Mouse (Mus musculus) forebrain, embryonic 16.5 days (tissue): ENCODE data around the gene Fndc3a. TPM values are rescaled to one million over a fixed set of nuclear protein-coding genes. Genes with fewer than 3 reads are reported as not detected.

ENCODE experiments used
- ATAC-seq: fragments of 200-750 bp; cut with Nextera tagmentation; 2 replicates; pipeline ENCODE4 v1.8.0; 2017; ENCODE audit warnings: mild to moderate bottlenecking, moderate library complexity
- H3K27ac ChIP-seq: fragments of 300-500 bp; sonication (generic); 2 replicates; pipeline ENCODE4 v1.5.1; 2014; ENCODE audit warnings: low read length, control low read depth
- H3K27me3 ChIP-seq: fragments of 300-500 bp; sonication (generic); replicated peaks from 2 replicates; pipeline ENCODE4 v1.6.1; 2014; ENCODE audit warnings: low read length; ENCODE audit not compliant: control insufficient read depth, insufficient read depth
- H3K36me3 ChIP-seq: fragments of 300-500 bp; sonication (generic); 2 replicates; pipeline ENCODE4 v1.6.1; 2014; ENCODE audit not compliant: control insufficient read depth, insufficient read depth
- H3K4me1 ChIP-seq: fragments of 300-500 bp; sonication (generic); replicated peaks from 2 replicates; pipeline ENCODE4 v1.6.1; 2014; ENCODE audit warnings: low read length; ENCODE audit not compliant: control insufficient read depth, insufficient read depth
- H3K4me2 ChIP-seq: fragments of 300-500 bp; sonication (generic); 2 replicates; pipeline ENCODE4 v1.6.1; 2014; ENCODE audit warnings: mild to moderate bottlenecking, low read length, control low read depth
- H3K4me3 ChIP-seq: fragments of 300-500 bp; sonication (generic); replicated peaks from 2 replicates; pipeline ENCODE4 v1.5.1; 2014; ENCODE audit warnings: mild to moderate bottlenecking, low read length, control low read depth
- H3K9ac ChIP-seq: fragments of 300-500 bp; sonication (generic); replicated peaks from 2 replicates; pipeline ENCODE4 v1.6.1; 2014; ENCODE audit warnings: low read depth, low read length, control low read depth
- H3K9me3 ChIP-seq: fragments of 300-500 bp; sonication (generic); 2 replicates; pipeline ENCODE4 v1.6.1; 2016; ENCODE audit warnings: low read length; ENCODE audit not compliant: control insufficient read depth
- WGBS: fragments of 180-500 bp; shearing (Covaris S2); extraction: QIAGEN DNeasy Blood & Tissue Kit; methylation state at CpG from one replicate; pipeline ENCODE4 v1.1.7; 2014; 5-methylcytosine and 5-hydroxymethylcytosine counted together
- polyA plus RNA-seq: library from polyadenylated mRNA; unstranded; fragments of >200 nt; fragmentation: Nextera tagmentation; extraction: Ambion mirVana; gene quantifications from 2 replicates; pipeline ENCODE4 v1.2.1, GENCODE M21; 2015

The Fndc3a gene
- polyA plus RNA-seq, 1 experiment from 2014 or later = 39.4 TPM

- H3K9ac ChIP-seq = no peak overlapping the region
- H3K9me3 ChIP-seq = no peaks in the 10 kb centered on the region
- H3K4me2 ChIP-seq = no peak overlapping the region
- no peaks in the 10 kb centered on the region for H3K4me1 ChIP-seq
- H3K36me3 ChIP-seq = no peaks in the 10 kb centered on the region
- WGBS = 51% methylated on average over 3 of the region's 3 CpGs
- H3K27ac ChIP-seq = no peak overlapping the region
- H3K27me3 ChIP-seq = no peaks in the 10 kb centered on the region
- H3K4me3 ChIP-seq = no peak overlapping the region
- ATAC-seq = no peak
Measured at GRCm38 (mm10) chr14:72725865-72726264, 16.1 kb upstream of the Fndc3a start.

- WGBS = 84% methylated on average over 3 of the region's 3 CpGs
Measured at GRCm38 (mm10) chr14:72722274-72723053, 12.7 kb upstream of the Fndc3a start.

GRCm38 (mm10) chr14:72716175-72716574, 6.4 kb upstream of the Fndc3a start:
- 90% methylated on average over 4 of the region's 4 CpGs for WGBS

More at GRCm38 (mm10) chr14:72722274-72723053, 12.7 kb upstream of the Fndc3a start:
- no peaks in the 10 kb centered on the region for H3K27me3 ChIP-seq
- no peak overlapping the region for H3K4me2 ChIP-seq
- no peaks in the 10 kb centered on the region for H3K9me3 ChIP-seq
- no peak overlapping the region for H3K4me3 ChIP-seq
- ATAC-seq = no peak
- H3K27ac ChIP-seq = no peak overlapping the region
- H3K4me1 ChIP-seq = no peaks in the 10 kb centered on the region
- no peak overlapping the region for H3K9ac ChIP-seq
- no peaks in the 10 kb centered on the region for H3K36me3 ChIP-seq

GRCm38 (mm10) chr14:72711130-72711529, 1.3 kb upstream of the Fndc3a start:
- H3K27ac ChIP-seq = no peak overlapping the region
- ATAC-seq = no peak
- WGBS = 31% methylated on average over 4 of the region's 4 CpGs

More at GRCm38 (mm10) chr14:72716175-72716574, 6.4 kb upstream of the Fndc3a start:
- no peak overlapping the region for H3K27ac ChIP-seq
- no peaks in the 10 kb centered on the region for H3K36me3 ChIP-seq
- H3K4me2 ChIP-seq = no peak overlapping the region
- no peaks in the 10 kb centered on the region for H3K4me1 ChIP-seq
- no peak overlapping the region for H3K9ac ChIP-seq
- H3K27me3 ChIP-seq = peaks cover 7% of the 10 kb centered on the region
- H3K4me3 ChIP-seq = no peak overlapping the region
- no peaks in the 10 kb centered on the region for H3K9me3 ChIP-seq
- no peak for ATAC-seq

GRCm38 (mm10) chr14:72710341-72711027, 681 bp upstream of the Fndc3a start:
- peak; percentile 68 for ATAC-seq
- Histone ChIP-seq H3K27ac (peak overlapping the region; percentile 89), H3K4me3 (peak overlapping the region; percentile 90), H3K9me3 (no peaks in the 10 kb centered on the region), H3K27me3 (peaks cover 10% of the 10 kb centered on the region), H3K9ac (peak overlapping the region; percentile 94), H3K36me3 (no peaks in the 10 kb centered on the region), H3K4me1 (peaks cover 10% of the 10 kb centered on the region), H3K4me2 (peak overlapping the region; percentile 66)
- WGBS = under 1% methylated on average over 38 of the region's 38 CpGs

More at GRCm38 (mm10) chr14:72711130-72711529, 1.3 kb upstream of the Fndc3a start:
- no peaks in the 10 kb centered on the region for H3K9me3 ChIP-seq
- H3K36me3 ChIP-seq = no peaks in the 10 kb centered on the region
- H3K27me3 ChIP-seq = peaks cover 10% of the 10 kb centered on the region
- peaks cover 10% of the 10 kb centered on the region for H3K4me1 ChIP-seq
- peak overlapping the region; percentile 8; the same call in 1 of the 2 replicates for H3K4me2 ChIP-seq
- H3K9ac ChIP-seq = no peak overlapping the region
- no peak overlapping the region for H3K4me3 ChIP-seq

GRCm38 (mm10) chr14:72709091-72709709, 603 bp downstream of the Fndc3a start:
- under 1% methylated on average over 52 of the region's 70 CpGs for WGBS

GRCm38 (mm10) chr14:72708581-72708991, 1.2 kb downstream of the Fndc3a start:
- H3K27me3 ChIP-seq = peaks cover 10% of the 10 kb centered on the region
- no peak overlapping the region for H3K27ac ChIP-seq
- no peak for ATAC-seq
- H3K4me2 ChIP-seq = peak overlapping the region; percentile 66
- WGBS = 19% methylated on average over 11 of the region's 11 CpGs
- H3K4me1 ChIP-seq = peaks cover 10% of the 10 kb centered on the region
- H3K36me3 ChIP-seq = no peaks in the 10 kb centered on the region
- H3K9me3 ChIP-seq = no peaks in the 10 kb centered on the region
- peak overlapping the region; percentile 90 for H3K4me3 ChIP-seq
- H3K9ac ChIP-seq = no peak overlapping the region

More at GRCm38 (mm10) chr14:72709091-72709709, 603 bp downstream of the Fndc3a start:
- peak overlapping the region; percentile 89 for H3K27ac ChIP-seq
- H3K4me1 ChIP-seq = peaks cover 10% of the 10 kb centered on the region
- H3K4me2 ChIP-seq = peak overlapping the region; percentile 66
- peak overlapping the region; percentile 94 for H3K9ac ChIP-seq
- ATAC-seq = no peak; the same call in 1 of the 2 replicates
- H3K27me3 ChIP-seq = peaks cover 10% of the 10 kb centered on the region
- H3K4me3 ChIP-seq = peak overlapping the region; percentile 90
- no peaks in the 10 kb centered on the region for H3K9me3 ChIP-seq
- H3K36me3 ChIP-seq = no peaks in the 10 kb centered on the region

- Histone ChIP-seq H3K27me3 (no peaks in the 10 kb centered on the region), H3K27ac (no peak overlapping the region), H3K4me1 (no peaks in the 10 kb centered on the region), H3K36me3 (no peaks in the 10 kb centered on the region), H3K9me3 (no peaks in the 10 kb centered on the region), H3K9ac (no peak overlapping the region), H3K4me2 (no peak overlapping the region), H3K4me3 (no peak overlapping the region)
- WGBS = 88% methylated on average over 5 of the region's 5 CpGs
- no peak for ATAC-seq
Measured at GRCm38 (mm10) chr14:72700056-72700455, 9.7 kb downstream of the Fndc3a start.

- no peak overlapping the region for H3K9ac ChIP-seq
- no peak overlapping the region for H3K27ac ChIP-seq
- H3K27me3 ChIP-seq = no peaks in the 10 kb centered on the region
- ATAC-seq = no peak
- H3K9me3 ChIP-seq = no peaks in the 10 kb centered on the region
- 79% methylated on average over 1 of the region's 1 CpGs for WGBS
- no peak overlapping the region for H3K4me2 ChIP-seq
- H3K4me3 ChIP-seq = no peak overlapping the region
- no peaks in the 10 kb centered on the region for H3K36me3 ChIP-seq
- H3K4me1 ChIP-seq = no peaks in the 10 kb centered on the region
Measured at GRCm38 (mm10) chr14:72691406-72691805, 18.4 kb downstream of the Fndc3a start.
